Mouse (Mus musculus) lung, embryonic 15.5 days (tissue): ENCODE data around the gene Slc15a4. TPM values are rescaled to one million over a fixed set of nuclear protein-coding genes. Genes with fewer than 3 reads are reported as not detected.

Source experiments
- ATAC-seq: fragments of 200-750 bp; cut with Nextera tagmentation; 2 replicates; pipeline ENCODE4 v1.8.0; 2017; ENCODE audit warnings: moderate number of reproducible peaks, borderline replicate concordance; ENCODE audit not compliant: low FRiP score, low TSS enrichment; ENCODE audit errors: extremely low read depth
- H3K27ac ChIP-seq: fragments of 300-500 bp; sonication (generic); 2 replicates; pipeline ENCODE4 v1.5.1; 2015; ENCODE audit warnings: moderate library complexity, mild to moderate bottlenecking, inconsistent platforms
- H3K27me3 ChIP-seq: fragments of 300-500 bp; sonication (generic); 2 replicates; pipeline ENCODE4 v1.6.1; 2015; ENCODE audit warnings: inconsistent platforms
- H3K36me3 ChIP-seq: fragments of 300-500 bp; sonication (generic); 2 replicates; pipeline ENCODE4 v1.6.1; 2015; ENCODE audit warnings: inconsistent platforms
- H3K4me1 ChIP-seq: fragments of 300-500 bp; sonication (generic); 2 replicates; pipeline ENCODE4 v1.6.1; 2015; ENCODE audit warnings: inconsistent platforms
- H3K4me2 ChIP-seq: fragments of 300-500 bp; sonication (generic); 2 replicates; pipeline ENCODE4 v1.6.1; 2015; ENCODE audit warnings: inconsistent platforms, mild to moderate bottlenecking, moderate library complexity
- H3K4me3 ChIP-seq: fragments of 300-500 bp; sonication (generic); 2 replicates; pipeline ENCODE4 v1.5.1; 2015; ENCODE audit warnings: mild to moderate bottlenecking, inconsistent platforms
- H3K9ac ChIP-seq: fragments of 300-500 bp; sonication (generic); 2 replicates; pipeline ENCODE4 v1.6.1; 2015; ENCODE audit warnings: inconsistent platforms
- H3K9me3 ChIP-seq: fragments of 300-500 bp; sonication (generic); 2 replicates; pipeline ENCODE4 v1.6.1; 2016; ENCODE audit warnings: inconsistent platforms
- WGBS: fragments of 180-500 bp; shearing (Covaris S2); methylation state at CpG from one replicate; pipeline ENCODE4 v1.1.7; 2015; 5-methylcytosine and 5-hydroxymethylcytosine counted together
- polyA plus RNA-seq: library from polyadenylated mRNA; unstranded; fragments of >200 nt; fragmentation: Nextera tagmentation; extraction: Ambion mirVana; gene quantifications from 2 replicates; pipeline ENCODE4 v1.2.1, GENCODE M21; 2015

The Slc15a4 gene
- polyA plus RNA-seq, 1 experiment from 2014 or later, result 29.0 TPM

DNA sequence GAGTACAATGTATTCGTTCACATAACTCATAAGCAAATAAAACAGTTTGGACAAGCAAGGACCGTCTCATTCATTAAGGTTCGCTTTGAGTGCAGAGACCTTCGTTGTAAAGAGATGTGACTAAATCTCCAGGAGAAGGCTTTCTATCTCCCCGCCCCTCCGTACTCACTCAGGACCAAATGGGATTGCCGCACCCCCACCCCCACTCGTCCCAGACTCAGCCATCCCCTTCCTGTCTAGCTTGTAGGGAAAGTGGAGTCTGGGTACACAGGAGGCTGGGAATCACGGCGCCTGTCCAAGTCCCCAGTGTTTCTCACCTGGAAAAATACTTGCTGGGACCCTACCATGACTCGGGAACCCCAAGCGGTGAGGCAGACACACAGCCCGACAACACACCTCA, 6.9 kb upstream of the Slc15a4 start:
- H3K36me3 ChIP-seq, result no peaks in the 10 kb centered on the region
- H3K9me3 ChIP-seq, result no peaks in the 10 kb centered on the region
- H3K9ac ChIP-seq, result no peak overlapping the region
- no peak for ATAC-seq
- no peak overlapping the region for H3K27ac ChIP-seq
- no peaks in the 10 kb centered on the region for H3K4me1 ChIP-seq
- WGBS, result 83% methylated on average over 13 of the region's 13 CpGs
- H3K4me2 ChIP-seq, result no peak overlapping the region
- H3K4me3 ChIP-seq, result no peak overlapping the region
- H3K27me3 ChIP-seq, result no peaks in the 10 kb centered on the region

DNA sequence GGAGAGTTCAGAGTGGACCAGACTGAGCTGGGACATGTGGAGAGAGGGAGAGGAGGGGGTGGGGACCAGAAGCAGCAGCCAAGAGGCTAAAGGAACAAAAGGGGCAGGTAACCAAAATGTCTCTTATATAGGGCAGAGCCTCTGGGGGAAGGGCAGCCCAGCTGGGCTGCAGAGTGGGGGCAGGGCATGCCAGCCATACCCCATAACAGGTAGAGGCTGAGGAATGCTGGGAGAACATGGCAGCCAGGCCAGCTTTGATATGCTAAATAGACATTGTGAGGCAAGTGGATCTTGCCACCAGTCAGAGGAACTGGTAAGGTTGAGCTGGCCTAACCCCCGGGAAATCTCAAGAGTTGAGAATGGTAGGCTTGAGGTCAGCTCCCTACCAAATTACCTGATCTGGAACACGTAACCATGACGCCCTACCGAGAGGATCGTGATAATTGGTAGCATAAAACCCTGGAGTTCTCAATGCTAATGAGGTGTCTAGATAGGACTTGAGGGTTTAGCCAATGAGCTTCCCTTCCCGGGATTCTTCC, 6.4 kb upstream of the Slc15a4 start:
- H3K4me3 ChIP-seq, result no peak overlapping the region
- H3K9ac ChIP-seq, result no peak overlapping the region
- H3K27ac ChIP-seq, result no peak overlapping the region
- no peaks in the 10 kb centered on the region for H3K9me3 ChIP-seq
- H3K27me3 ChIP-seq, result no peaks in the 10 kb centered on the region; the same call in 1 of the 2 replicates
- H3K4me2 ChIP-seq, result no peak overlapping the region
- ATAC-seq, result no peak
- H3K36me3 ChIP-seq, result no peaks in the 10 kb centered on the region
- H3K4me1 ChIP-seq, result no peaks in the 10 kb centered on the region
- 83% methylated on average over 6 of the region's 6 CpGs for WGBS

DNA sequence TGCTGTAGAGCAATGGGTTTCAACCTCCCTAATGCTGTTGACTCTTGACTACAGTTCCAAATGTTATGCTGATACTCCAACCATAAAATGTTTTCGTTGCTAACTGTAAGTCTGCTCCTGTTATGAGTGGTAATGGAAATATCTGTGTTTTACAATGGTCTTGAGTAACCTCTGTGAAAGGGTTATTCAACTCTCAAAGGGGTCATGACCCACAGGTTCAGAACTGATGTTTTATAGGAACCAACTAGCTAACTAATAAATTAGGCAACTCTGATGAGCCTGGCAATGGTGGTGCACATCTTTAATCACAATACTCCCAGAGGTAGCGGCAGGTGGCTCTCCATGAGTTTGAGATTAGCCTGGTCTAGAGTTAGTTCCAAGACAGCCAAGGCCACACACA, 5.5 kb upstream of the Slc15a4 start:
- Histone ChIP-seq H3K9me3 (no peaks in the 10 kb centered on the region), H3K27me3 (peaks cover 8% of the 10 kb centered on the region), H3K4me3 (no peak overlapping the region), H3K4me1 (no peaks in the 10 kb centered on the region), H3K36me3 (no peaks in the 10 kb centered on the region), H3K27ac (no peak overlapping the region), H3K4me2 (no peak overlapping the region), H3K9ac (no peak overlapping the region)
- ATAC-seq, result no peak
- WGBS, result 84% methylated on average over 2 of the region's 2 CpGs

DNA sequence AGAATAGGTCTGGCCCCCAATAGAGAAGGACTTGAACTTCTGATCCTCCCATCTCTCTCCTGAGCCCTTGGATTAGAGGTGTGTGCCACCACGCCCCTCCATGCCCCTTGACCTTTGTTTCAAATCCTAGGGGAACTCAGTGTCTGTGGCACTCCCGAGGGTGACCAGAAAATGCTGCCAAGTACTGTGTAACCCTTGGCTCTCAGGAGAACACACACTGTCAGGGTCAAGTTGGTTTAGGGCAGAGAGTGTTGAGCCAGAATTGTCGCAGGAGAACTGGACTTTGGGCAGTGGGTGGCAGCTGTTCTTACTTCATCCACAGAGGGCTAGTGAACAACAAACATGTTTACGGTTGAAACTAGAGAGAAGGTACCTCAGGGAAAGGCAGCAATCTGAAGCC, 4.9 kb upstream of the Slc15a4 start:
- Histone ChIP-seq H3K4me2 (no peak overlapping the region), H3K9me3 (no peaks in the 10 kb centered on the region), H3K9ac (no peak overlapping the region), H3K27me3 (peaks cover 13% of the 10 kb centered on the region), H3K36me3 (no peaks in the 10 kb centered on the region), H3K4me1 (no peaks in the 10 kb centered on the region), H3K4me3 (no peak overlapping the region), H3K27ac (no peak overlapping the region)
- ATAC-seq, result no peak
- WGBS, result 59% methylated on average over 4 of the region's 4 CpGs

DNA sequence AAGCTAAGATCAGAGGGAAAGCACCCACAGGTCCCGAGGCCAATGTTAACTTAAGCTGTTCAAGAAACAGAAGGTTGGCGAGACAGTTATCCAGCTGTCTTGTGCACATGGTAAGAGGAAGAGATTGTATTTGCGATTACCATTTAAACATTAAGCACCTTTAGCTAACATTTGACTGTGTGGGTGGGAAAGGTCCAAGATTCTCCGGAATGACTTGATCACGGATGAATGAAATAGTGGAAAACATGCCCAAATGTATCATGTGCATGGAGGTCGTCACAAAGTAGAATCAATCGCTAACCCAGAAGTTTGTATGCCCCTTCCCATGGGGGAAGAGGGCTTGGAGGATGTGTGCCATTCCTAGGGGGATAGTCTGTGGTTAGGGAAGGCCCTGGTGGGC, 969 bp upstream of the Slc15a4 start:
- Histone ChIP-seq H3K4me3 (no peak overlapping the region), H3K4me1 (0 out of 2 replicates have a peak, but pooled peaks cover 6% of the 10 kb centered on the region), H3K36me3 (no peaks in the 10 kb centered on the region), H3K27ac (no peak overlapping the region), H3K9ac (no peak overlapping the region), H3K9me3 (no peaks in the 10 kb centered on the region), H3K4me2 (no peak overlapping the region), H3K27me3 (peaks cover 38% of the 10 kb centered on the region)
- no peak for ATAC-seq
- WGBS, result 66% methylated on average over 7 of the region's 7 CpGs

DNA sequence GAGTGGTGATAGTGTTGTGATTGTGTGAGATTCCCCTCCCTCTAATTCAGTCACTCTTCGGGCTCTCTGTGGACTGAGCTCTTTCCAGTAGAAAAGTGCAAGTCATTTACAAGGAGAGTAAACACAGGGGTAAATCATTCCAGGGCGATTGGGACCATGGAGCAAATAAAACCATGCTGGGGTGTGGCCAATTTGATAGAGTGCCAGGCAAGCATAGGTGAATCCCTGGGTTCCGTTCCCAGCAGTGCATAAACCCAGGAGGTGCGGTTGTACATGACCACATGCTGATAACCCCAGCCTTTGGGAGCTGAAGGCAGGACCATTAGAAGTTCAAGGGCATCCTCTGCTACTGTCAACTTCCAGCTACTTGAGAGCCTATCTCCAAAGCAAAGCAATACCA, 491 bp upstream of the Slc15a4 start:
- Histone ChIP-seq H3K4me3 (0 out of 2 replicates have a peak overlapping the region, but pooled peaks have one; percentile 42), H3K4me2 (peak overlapping the region; percentile 79), H3K27ac (no peak overlapping the region), H3K4me1 (0 out of 2 replicates have a peak, but pooled peaks cover 6% of the 10 kb centered on the region), H3K36me3 (no peaks in the 10 kb centered on the region), H3K9me3 (no peaks in the 10 kb centered on the region), H3K9ac (no peak overlapping the region), H3K27me3 (peaks cover 38% of the 10 kb centered on the region)
- no peak for ATAC-seq
- 24% methylated on average over 4 of the region's 4 CpGs for WGBS

DNA sequence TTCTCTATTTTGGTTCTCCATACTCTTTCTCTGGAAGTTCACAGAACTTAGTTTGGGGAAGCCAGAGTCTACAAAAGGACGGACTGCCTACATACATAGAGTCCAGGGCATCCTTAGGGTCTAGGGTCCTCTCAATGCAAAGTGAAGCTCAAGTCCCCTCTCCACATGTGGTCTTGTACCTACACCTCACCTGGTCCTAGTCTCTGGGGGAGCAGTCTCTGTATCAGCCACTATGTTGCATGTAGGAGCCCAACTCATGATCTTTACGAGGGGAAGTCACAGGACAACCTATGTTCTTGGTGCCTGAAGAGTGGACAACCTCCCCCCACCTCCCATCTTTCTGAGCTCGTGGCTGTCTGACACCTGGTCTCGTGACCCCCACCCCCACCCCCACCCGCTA, 1.0 kb downstream of the Slc15a4 start:
- Histone ChIP-seq H3K27ac (no peak overlapping the region), H3K4me3 (no peak overlapping the region), H3K4me1 (0 out of 2 replicates have a peak, but pooled peaks cover 6% of the 10 kb centered on the region), H3K9ac (no peak overlapping the region), H3K36me3 (no peaks in the 10 kb centered on the region), H3K4me2 (peak overlapping the region; percentile 79), H3K27me3 (peaks cover 38% of the 10 kb centered on the region), H3K9me3 (no peaks in the 10 kb centered on the region)
- WGBS, result 11% methylated on average over 5 of the region's 5 CpGs
- no peak for ATAC-seq

DNA sequence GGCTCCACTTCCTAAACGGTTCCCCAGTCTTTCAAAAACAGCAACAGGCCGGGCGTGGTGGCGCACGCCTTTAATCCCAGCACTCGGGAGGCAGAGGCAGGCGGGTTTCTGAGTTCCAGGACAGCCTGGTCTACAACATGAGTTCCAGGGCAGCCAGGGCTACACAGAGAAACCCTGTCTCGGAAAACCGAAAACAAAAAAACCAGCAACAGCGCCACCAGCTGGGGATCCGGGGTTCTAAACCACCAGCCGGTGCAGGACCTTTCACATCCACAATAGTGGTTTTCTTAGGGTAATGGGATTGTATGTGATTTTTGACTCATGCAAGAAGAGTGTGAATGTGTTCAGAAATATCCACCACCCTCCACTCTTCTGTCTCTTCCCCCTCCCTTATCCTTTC, 5.5 kb downstream of the Slc15a4 start:
- Histone ChIP-seq H3K27me3 (peaks cover 22% of the 10 kb centered on the region), H3K9me3 (no peaks in the 10 kb centered on the region), H3K4me3 (no peak overlapping the region), H3K4me2 (no peak overlapping the region), H3K27ac (no peak overlapping the region), H3K36me3 (no peaks in the 10 kb centered on the region), H3K9ac (no peak overlapping the region), H3K4me1 (0 out of 2 replicates have a peak, but pooled peaks cover 2% of the 10 kb centered on the region)
- 81% methylated on average over 12 of the region's 12 CpGs for WGBS
- ATAC-seq, result no peak

DNA sequence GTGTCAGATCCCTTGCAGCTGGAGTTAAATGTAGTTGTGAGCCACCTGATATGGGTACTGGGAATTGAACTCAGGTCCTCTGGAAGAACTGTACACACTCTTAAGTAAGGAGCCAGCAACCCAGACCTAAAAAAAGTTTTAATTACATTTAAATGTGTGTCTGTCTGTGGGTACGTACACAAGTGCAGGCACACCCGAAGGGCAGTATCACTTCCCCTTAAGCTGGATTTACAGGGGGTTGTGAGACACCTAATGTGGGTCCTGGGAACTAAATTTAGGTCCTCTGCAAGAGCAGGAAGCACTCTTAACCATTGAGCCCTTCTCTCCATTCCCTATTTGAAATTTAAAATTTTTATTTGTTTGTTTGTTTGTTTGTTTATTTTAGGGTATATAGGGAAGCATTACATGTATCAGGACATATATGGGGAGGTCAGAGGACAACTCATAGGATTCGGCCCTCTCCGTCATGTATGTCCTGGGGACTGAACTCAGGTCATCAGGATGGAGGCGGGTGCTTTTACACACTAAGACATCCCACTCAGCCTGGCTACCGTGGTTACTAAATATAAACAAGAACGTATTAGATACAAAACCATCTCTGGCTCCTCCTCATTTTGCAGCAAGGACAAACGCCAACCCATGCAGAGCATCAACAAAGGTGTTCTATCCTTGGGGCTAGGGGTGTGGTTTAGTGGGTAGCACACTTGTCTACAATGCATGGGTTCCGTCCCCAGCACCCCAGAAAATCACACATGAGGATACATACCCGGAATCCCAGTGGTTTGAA, 8.1 kb downstream of the Slc15a4 start:
- Histone ChIP-seq H3K4me3 (no peak overlapping the region), H3K9ac (no peak overlapping the region), H3K27ac (no peak overlapping the region), H3K4me1 (no peaks in the 10 kb centered on the region), H3K27me3 (no peaks in the 10 kb centered on the region), H3K36me3 (no peaks in the 10 kb centered on the region), H3K4me2 (no peak overlapping the region), H3K9me3 (no peaks in the 10 kb centered on the region)
- ATAC-seq, result no peak
- WGBS, result 71% methylated on average over 10 of the region's 10 CpGs

DNA sequence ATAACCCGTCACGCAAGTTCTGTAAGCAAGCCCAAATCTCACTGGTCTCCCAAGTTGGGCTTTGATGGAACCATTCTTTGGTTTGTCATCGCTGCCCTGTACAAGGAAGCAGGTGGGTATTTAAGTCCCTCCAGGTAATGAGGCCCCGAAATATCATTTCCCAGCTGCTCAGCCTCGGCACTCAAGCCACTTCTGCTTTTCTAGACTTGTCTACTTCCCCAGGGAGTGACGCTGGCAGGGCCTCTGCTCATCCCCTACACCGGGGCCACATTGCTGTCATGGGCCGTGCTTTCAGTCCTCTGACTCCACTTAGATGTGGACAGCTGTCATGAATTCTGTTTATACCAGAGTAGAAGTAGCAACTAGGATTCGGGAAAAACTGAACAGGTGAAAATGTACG, 11.6 kb downstream of the Slc15a4 start:
- Histone ChIP-seq H3K27ac (no peak overlapping the region), H3K4me3 (no peak overlapping the region), H3K27me3 (no peaks in the 10 kb centered on the region), H3K9me3 (no peaks in the 10 kb centered on the region), H3K9ac (no peak overlapping the region), H3K4me1 (peaks cover 3% of the 10 kb centered on the region), H3K36me3 (no peaks in the 10 kb centered on the region), H3K4me2 (no peak overlapping the region)
- 71% methylated on average over 10 of the region's 10 CpGs for WGBS
- ATAC-seq, result no peak

DNA sequence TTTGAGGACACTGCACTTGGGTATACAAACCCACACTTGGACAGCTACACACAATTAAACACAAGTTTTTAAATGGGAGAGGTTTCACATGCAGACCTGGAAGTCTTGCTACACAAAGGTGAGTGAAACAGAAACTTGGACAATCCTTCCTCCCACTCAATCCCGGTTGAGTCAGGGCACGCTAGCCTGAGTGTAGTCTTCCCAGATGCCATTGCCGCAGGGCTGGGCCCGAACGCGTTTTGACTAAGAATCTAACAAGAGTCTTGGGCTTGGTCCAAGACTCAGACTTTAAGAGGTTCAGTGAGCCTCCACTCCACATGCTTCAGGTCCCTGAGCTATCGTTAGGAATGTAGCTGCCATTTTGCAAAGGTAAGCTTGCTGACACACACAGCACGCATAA, 12.3 kb downstream of the Slc15a4 start:
- peaks cover 10% of the 10 kb centered on the region for H3K4me1 ChIP-seq
- WGBS, result 72% methylated on average over 8 of the region's 8 CpGs
- no peaks in the 10 kb centered on the region for H3K9me3 ChIP-seq
- no peaks in the 10 kb centered on the region for H3K27me3 ChIP-seq
- H3K36me3 ChIP-seq, result no peaks in the 10 kb centered on the region
- no peak overlapping the region for H3K9ac ChIP-seq
- ATAC-seq, result no peak
- H3K27ac ChIP-seq, result no peak overlapping the region
- H3K4me3 ChIP-seq, result no peak overlapping the region
- H3K4me2 ChIP-seq, result no peak overlapping the region

DNA sequence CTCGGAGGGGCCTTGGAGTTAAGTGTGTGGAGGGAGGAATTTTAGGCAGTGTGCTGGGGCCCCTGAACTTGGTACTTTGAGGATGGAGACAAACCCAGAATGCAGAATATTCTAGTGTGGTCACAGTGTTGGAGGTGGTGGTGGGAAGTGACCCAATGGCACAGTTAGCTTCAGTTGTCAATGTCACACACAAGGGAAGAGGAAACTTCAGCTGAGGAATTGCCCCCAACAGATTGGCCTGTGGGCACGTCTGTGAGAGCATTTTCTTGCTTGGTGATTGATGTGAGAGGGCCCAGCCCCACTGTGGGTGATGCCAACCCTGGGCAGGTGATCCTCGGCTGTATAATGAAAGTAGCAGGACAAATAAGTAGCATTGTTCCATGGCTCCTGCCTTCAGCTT, 13.9 kb downstream of the Slc15a4 start:
- Histone ChIP-seq H3K27ac (no peak overlapping the region), H3K9me3 (no peaks in the 10 kb centered on the region), H3K4me3 (no peak overlapping the region), H3K27me3 (no peaks in the 10 kb centered on the region), H3K4me1 (peaks cover 22% of the 10 kb centered on the region), H3K9ac (no peak overlapping the region), H3K36me3 (no peaks in the 10 kb centered on the region), H3K4me2 (no peak overlapping the region)
- WGBS, result 74% methylated on average over 3 of the region's 3 CpGs
- ATAC-seq, result no peak
